Mouse (Mus musculus): Measurements from ENCODE around the gene Oosp3. TPM values are rescaled to one million over a fixed set of nuclear protein-coding genes. Genes with fewer than 3 reads are reported as not detected.

Oosp3 gene
- polyA plus RNA-seq (2015; fragmentation: Nextera tagmentation; extraction: Ambion mirVana), result not detected in 2 replicates

GRCm38 (mm10) chr19:11696755-11697154, at the start of gene Oosp3:
TSS of gene Oosp3 (plus strand) at chr19:11697055.
- Histone ChIP-seq H3K27ac (ENCODE audit: low read depth, low read length) (no peak within 1 kb of the TSS), H3K4me2 (replicated peaks; ENCODE audit: low read depth) (no peak within 1 kb of the TSS), H3K4me3 (ENCODE audit: low read depth, low read length) (no peak within 1 kb of the TSS), H3K9ac (ENCODE audit: low read depth, low read length) (no peak within 1 kb of the TSS), H3K27me3 (replicated peaks; ENCODE audit: control insufficient read depth, insufficient read depth, low read length) (no peaks in the 10 kb centered on the region), H3K9me3 (ENCODE audit: control insufficient read depth) (no peaks in the 10 kb centered on the region), H3K4me1 (replicated peaks; ENCODE audit: control insufficient read depth, insufficient read depth, low read length) (no peaks in the 10 kb centered on the region), H3K36me3 (ENCODE audit: control insufficient read depth, insufficient read depth) (no peaks in the 10 kb centered on the region)
- ATAC-seq, result no peak
- TF ChIP-seq CTCF (IDR thresholded peaks at IDR 0.05; ENCODE audit: low read depth), result no peak
- whole genome bisulfite sequencing, result 91% methylated on average over 2 of the region's 2 CpGs

- Histone ChIP-seq H3K4me1 (replicated peaks; ENCODE audit: control insufficient read depth, insufficient read depth, low read length) (no peaks in the 10 kb centered on the region), H3K4me3 (ENCODE audit: low read depth, low read length) (no peak overlapping the region), H3K9me3 (ENCODE audit: control insufficient read depth) (no peaks in the 10 kb centered on the region), H3K9ac (ENCODE audit: low read depth, low read length) (no peak overlapping the region), H3K36me3 (ENCODE audit: control insufficient read depth, insufficient read depth) (no peaks in the 10 kb centered on the region), H3K27ac (ENCODE audit: low read depth, low read length) (no peak overlapping the region), H3K27me3 (replicated peaks; ENCODE audit: control insufficient read depth, insufficient read depth, low read length) (no peaks in the 10 kb centered on the region), H3K4me2 (replicated peaks; ENCODE audit: low read depth) (no peak overlapping the region)
- 64% methylated on average over 4 of the region's 4 CpGs for WGBS
- no peak for ATAC-seq
- TF ChIP-seq CTCF (IDR thresholded peaks at IDR 0.05; ENCODE audit: low read depth), result no peak
Measured at GRCm38 (mm10) chr19:11649564-11649963, 47.3 kb upstream of the Oosp3 start.

GRCm38 (mm10) chr19:11659142-11659541, 37.7 kb upstream of the Oosp3 start:
- Histone ChIP-seq H3K27me3 (replicated peaks; ENCODE audit: control insufficient read depth, insufficient read depth, low read length) (no peaks in the 10 kb centered on the region), H3K4me2 (replicated peaks; ENCODE audit: low read depth) (no peak overlapping the region), H3K9me3 (ENCODE audit: control insufficient read depth) (no peaks in the 10 kb centered on the region), H3K9ac (ENCODE audit: low read depth, low read length) (no peak overlapping the region), H3K4me1 (replicated peaks; ENCODE audit: control insufficient read depth, insufficient read depth, low read length) (no peaks in the 10 kb centered on the region), H3K36me3 (ENCODE audit: control insufficient read depth, insufficient read depth) (no peaks in the 10 kb centered on the region), H3K27ac (ENCODE audit: low read depth, low read length) (no peak overlapping the region), H3K4me3 (ENCODE audit: low read depth, low read length) (no peak overlapping the region)
- no peak for ATAC-seq
- TF ChIP-seq CTCF (IDR thresholded peaks at IDR 0.05; ENCODE audit: low read depth), result no peak
- 63% methylated on average over 2 of the region's 2 CpGs for WGBS

GRCm38 (mm10) chr19:11660459-11660858, 36.4 kb upstream of the Oosp3 start, which contains the start of gene Oosp2:
TSS of gene Oosp2 (minus strand) at chr19:11660559.
- Histone ChIP-seq H3K4me2 (replicated peaks; ENCODE audit: low read depth) (no peak within 1 kb of the TSS), H3K27ac (ENCODE audit: low read depth, low read length) (no peak within 1 kb of the TSS), H3K36me3 (ENCODE audit: control insufficient read depth, insufficient read depth) (no peaks in the 10 kb centered on the region), H3K9me3 (ENCODE audit: control insufficient read depth) (no peaks in the 10 kb centered on the region), H3K4me1 (replicated peaks; ENCODE audit: control insufficient read depth, insufficient read depth, low read length) (no peaks in the 10 kb centered on the region), H3K4me3 (ENCODE audit: low read depth, low read length) (no peak within 1 kb of the TSS), H3K27me3 (replicated peaks; ENCODE audit: control insufficient read depth, insufficient read depth, low read length) (no peaks in the 10 kb centered on the region), H3K9ac (ENCODE audit: low read depth, low read length) (no peak within 1 kb of the TSS)
- TF ChIP-seq CTCF (IDR thresholded peaks at IDR 0.05; ENCODE audit: low read depth), result no peak
- 88% methylated on average over 5 of the region's 5 CpGs for WGBS
- no peak for ATAC-seq

GRCm38 (mm10) chr19:11661562-11661961, 35.3 kb upstream of the Oosp3 start:
- TF ChIP-seq CTCF (IDR thresholded peaks at IDR 0.05; ENCODE audit: low read depth), result no peak
- Histone ChIP-seq H3K36me3 (ENCODE audit: control insufficient read depth, insufficient read depth) (no peaks in the 10 kb centered on the region), H3K27ac (ENCODE audit: low read depth, low read length) (no peak overlapping the region), H3K4me3 (ENCODE audit: low read depth, low read length) (no peak overlapping the region), H3K9me3 (ENCODE audit: control insufficient read depth) (no peaks in the 10 kb centered on the region), H3K4me1 (replicated peaks; ENCODE audit: control insufficient read depth, insufficient read depth, low read length) (no peaks in the 10 kb centered on the region), H3K9ac (ENCODE audit: low read depth, low read length) (no peak overlapping the region), H3K27me3 (replicated peaks; ENCODE audit: control insufficient read depth, insufficient read depth, low read length) (no peaks in the 10 kb centered on the region), H3K4me2 (replicated peaks; ENCODE audit: low read depth) (no peak overlapping the region)
- ATAC-seq, result no peak

- Histone ChIP-seq H3K27me3 (replicated peaks; ENCODE audit: control insufficient read depth, insufficient read depth, low read length) (no peaks in the 10 kb centered on the region), H3K27ac (ENCODE audit: low read depth, low read length) (no peak within 1 kb of the TSS), H3K4me2 (replicated peaks; ENCODE audit: low read depth) (no peak within 1 kb of the TSS), H3K9ac (ENCODE audit: low read depth, low read length) (no peak within 1 kb of the TSS), H3K4me1 (replicated peaks; ENCODE audit: control insufficient read depth, insufficient read depth, low read length) (no peaks in the 10 kb centered on the region), H3K4me3 (ENCODE audit: low read depth, low read length) (no peak within 1 kb of the TSS), H3K36me3 (ENCODE audit: control insufficient read depth, insufficient read depth) (no peaks in the 10 kb centered on the region), H3K9me3 (ENCODE audit: control insufficient read depth) (no peaks in the 10 kb centered on the region)
- no peak for TF ChIP-seq CTCF (IDR thresholded peaks at IDR 0.05; ENCODE audit: low read depth)
- ATAC-seq, result no peak
- WGBS, result 69% methylated on average over 5 of the region's 5 CpGs
Measured at GRCm38 (mm10) chr19:11690839-11691238, 6.0 kb upstream of the Oosp3 start, which contains the start of gene Oosp1. TSS of gene Oosp1 (minus strand) at chr19:11691150.

- ATAC-seq, result no peak
- no peaks in the 10 kb centered on the region for H3K4me1 ChIP-seq (replicated peaks; ENCODE audit: control insufficient read depth, insufficient read depth, low read length)
- 55% methylated on average over 1 of the region's 1 CpGs for WGBS
- no peak overlapping the region for H3K4me2 ChIP-seq (replicated peaks; ENCODE audit: low read depth)
- no peak overlapping the region for H3K9ac ChIP-seq (ENCODE audit: low read depth, low read length)
- H3K36me3 ChIP-seq (ENCODE audit: control insufficient read depth, insufficient read depth), result no peaks in the 10 kb centered on the region
- TF ChIP-seq CTCF (IDR thresholded peaks at IDR 0.05; ENCODE audit: low read depth), result no peak
- no peak overlapping the region for H3K4me3 ChIP-seq (ENCODE audit: low read depth, low read length)
- no peaks in the 10 kb centered on the region for H3K27me3 ChIP-seq (replicated peaks; ENCODE audit: control insufficient read depth, insufficient read depth, low read length)
- H3K9me3 ChIP-seq (ENCODE audit: control insufficient read depth), result no peaks in the 10 kb centered on the region
- H3K27ac ChIP-seq (ENCODE audit: low read depth, low read length), result no peak overlapping the region
Measured at GRCm38 (mm10) chr19:11691454-11691853, 5.4 kb upstream of the Oosp3 start.
